Mouse (Mus musculus) liver, embryonic 14.5 days (tissue): Measurements from ENCODE around the gene Rdh11. TPM values are rescaled to one million over a fixed set of nuclear protein-coding genes. Genes with fewer than 3 reads are reported as not detected.

Experiments used
- ATAC-seq: fragments of 200-750 bp; cut with Nextera tagmentation; 2 replicates; pipeline ENCODE4 v1.8.0; 2017; ENCODE audit warnings: moderate number of reproducible peaks, mild to moderate bottlenecking, moderate library complexity; ENCODE audit not compliant: insufficient read depth
- DNase-seq, 3 experiments: peaks; one replicate each; pipeline ENCODE4 v3.0.0-alpha.2; 2012 to 2013; ENCODE audit warnings: low read depth in 3 of 3, low spot score in 3 of 3
- H3K27ac ChIP-seq: fragments of 300-500 bp; sonication (generic); 2 replicates; pipeline ENCODE4 v1.5.1; 2014; ENCODE audit warnings: moderate library complexity, mild to moderate bottlenecking, control low read depth, inconsistent platforms
- H3K27me3 ChIP-seq: fragments of 300-500 bp; sonication (generic); 2 replicates; pipeline ENCODE4 v1.6.1; 2014; ENCODE audit warnings: mild to moderate bottlenecking, low read length, moderate library complexity; ENCODE audit not compliant: control insufficient read depth, insufficient read depth
- H3K36me3 ChIP-seq: fragments of 300-500 bp; sonication (generic); replicated peaks from 2 replicates; pipeline ENCODE4 v1.6.1; 2014; ENCODE audit warnings: low read depth; ENCODE audit not compliant: control insufficient read depth, insufficient read depth
- H3K4me1 ChIP-seq, 2 experiments: fragments of 200-500 bp in 1 of 2; fragments of 300-500 bp in 1 of 2; sonication (generic) in 1 of 2; replicated peaks; 2 replicates each; pipeline ENCODE4 v1.6.1; 2012 to 2014; ENCODE audit warnings: antibody characterized with exemption in 1 of 2, inconsistent platforms in 1 of 2, low read length in 1 of 2; ENCODE audit not compliant: control insufficient read depth in 2 of 2, insufficient read depth in 2 of 2
- H3K4me2 ChIP-seq: fragments of 300-500 bp; sonication (generic); 2 replicates; pipeline ENCODE4 v1.6.1; 2014; ENCODE audit warnings: low read depth, mild to moderate bottlenecking, control low read depth, moderate library complexity
- H3K4me3 ChIP-seq, 2 experiments: fragments of 200-500 bp in 1 of 2; fragments of 300-500 bp in 1 of 2; sonication (generic) in 1 of 2; 2 replicates each; pipeline ENCODE4 v1.5.1; 2012 to 2014; ENCODE audit warnings: low read depth in 2 of 2, low read length in 2 of 2, mild to moderate bottlenecking in 2 of 2, control low read depth in 1 of 2, inconsistent platforms in 1 of 2, moderate library complexity in 1 of 2; ENCODE audit not compliant: insufficient read depth in 1 of 2
- H3K9ac ChIP-seq: fragments of 300-500 bp; sonication (generic); replicated peaks from 2 replicates; pipeline ENCODE4 v1.6.1; 2014; ENCODE audit warnings: mild to moderate bottlenecking, control low read depth, moderate library complexity
- H3K9me3 ChIP-seq: fragments of 300-500 bp; sonication (generic); 2 replicates; pipeline ENCODE4 v1.6.1; 2016; ENCODE audit warnings: low read length, mixed read lengths; ENCODE audit not compliant: control insufficient read depth
- CTCF ChIP-seq: IDR thresholded peaks from 2 replicates; pipeline ENCODE4 v1.5.1; 2016; ENCODE audit warnings: antibody characterized with exemption, low read depth, control low read depth
- EP300 ChIP-seq: IDR thresholded peaks from 2 replicates; pipeline ENCODE4 v1.6.1; 2016; ENCODE audit warnings: antibody characterized with exemption, low read depth
- WGBS: fragments of 180-500 bp; shearing (Covaris S2); extraction: QIAGEN DNeasy Blood & Tissue Kit; methylation state at CpG from one replicate; pipeline ENCODE4 v1.1.7; 2014; ENCODE audit not compliant: insufficient replicate concordance; 5-methylcytosine and 5-hydroxymethylcytosine counted together
- polyA plus RNA-seq, 2 experiments: library from polyadenylated mRNA; depleted of rRNA in 1 of 2; stranded (reverse) in 1 of 2; unstranded in 1 of 2; fragments of >200 nt; fragmentation: Nextera tagmentation in 1 of 2; extraction: Ambion mirVana in 1 of 2; gene quantifications; 2 replicates each; pipeline versions ENCODE4 v1.2.1 to v1.2.3; 2012 to 2014

Gene Rdh11
- polyA plus RNA-seq, 2 experiments, result 16.0 to 18.5 TPM

DNA sequence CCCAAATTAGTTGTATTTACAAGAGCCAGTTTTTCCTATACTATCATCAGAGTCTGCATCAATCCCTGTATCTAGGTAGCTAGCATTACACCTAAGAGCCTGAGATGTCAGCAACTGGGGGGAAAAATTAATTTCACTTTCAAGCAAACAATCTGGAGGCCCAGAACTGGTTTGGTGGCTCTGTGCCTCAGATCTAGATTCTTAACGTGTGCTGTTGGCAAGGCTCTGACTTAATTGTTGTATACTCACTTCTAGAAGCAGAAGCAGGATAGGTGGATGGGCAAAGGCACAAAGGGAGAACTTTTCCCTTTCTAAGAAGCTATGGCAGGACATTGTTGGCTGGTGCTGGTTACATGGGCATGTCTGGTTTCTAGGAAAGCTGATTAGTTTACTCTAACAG, 52.7 kb downstream of the Rdh11 start:
- H3K27ac ChIP-seq, result no peak overlapping the region
- TF ChIP-seq CTCF (no peak), EP300 (no peak)
- no peaks in the 10 kb centered on the region for H3K4me1 ChIP-seq
- H3K36me3 ChIP-seq, result no peaks in the 10 kb centered on the region
- ATAC-seq, result no peak
- no peaks in the 10 kb centered on the region for H3K9me3 ChIP-seq
- no peak overlapping the region for H3K4me2 ChIP-seq
- no peak overlapping the region for H3K4me3 ChIP-seq
- 38% methylated on average over 1 of the region's 1 CpGs for WGBS
- no peak for DNase-seq
- no peak overlapping the region for H3K9ac ChIP-seq
- no peaks in the 10 kb centered on the region; the same call in 1 of the 2 replicates for H3K27me3 ChIP-seq

DNA sequence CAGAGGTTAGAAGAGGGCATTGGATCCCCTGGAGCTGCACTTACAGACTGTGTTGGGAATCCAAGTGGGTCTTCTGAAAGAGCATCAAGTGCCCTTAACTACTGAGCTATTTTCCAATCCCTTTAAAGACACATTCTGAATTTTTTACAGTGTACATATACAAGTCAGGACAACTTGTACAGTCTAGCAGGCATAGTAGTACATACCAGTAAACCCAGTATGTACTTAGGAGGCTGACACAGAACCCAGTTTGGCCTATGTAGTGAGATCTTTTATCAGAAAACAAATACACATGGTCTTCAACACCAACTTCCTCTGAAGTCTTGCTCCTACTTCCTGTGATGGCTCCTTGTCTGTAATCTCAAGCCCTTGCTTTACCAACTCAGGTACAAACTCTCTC, 53.1 kb downstream of the Rdh11 start:
- H3K9ac ChIP-seq, result no peak overlapping the region
- no peaks in the 10 kb centered on the region for H3K4me1 ChIP-seq
- H3K36me3 ChIP-seq, result no peaks in the 10 kb centered on the region
- H3K9me3 ChIP-seq, result no peaks in the 10 kb centered on the region
- no peak overlapping the region for H3K4me2 ChIP-seq
- no peak overlapping the region for H3K4me3 ChIP-seq
- no peaks in the 10 kb centered on the region; the same call in 1 of the 2 replicates for H3K27me3 ChIP-seq
- ATAC-seq, result no peak
- DNase-seq, result no peak
- no peak for TF ChIP-seq EP300
- TF ChIP-seq CTCF, result no peak
- H3K27ac ChIP-seq, result no peak overlapping the region

DNA sequence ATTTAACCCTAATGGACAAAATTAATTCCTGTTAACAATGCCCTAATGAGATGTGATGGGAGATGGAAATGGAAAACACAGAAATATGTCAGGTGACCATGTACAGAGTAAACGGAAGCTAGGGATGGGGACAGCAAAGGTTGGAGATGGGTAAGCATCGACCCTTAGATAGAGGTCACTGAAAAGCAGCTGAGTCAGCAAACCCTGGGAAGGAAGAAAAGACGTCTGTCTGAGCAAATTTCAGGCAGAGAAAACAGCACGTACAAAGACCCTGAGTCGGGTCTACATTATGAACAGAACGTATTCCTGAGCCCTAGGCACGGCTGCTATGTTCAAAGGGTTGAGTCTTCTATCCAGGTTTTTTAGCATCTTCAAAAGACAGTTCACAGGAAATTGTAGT, 55.1 kb downstream of the Rdh11 start:
- H3K27me3 ChIP-seq, result peaks cover 10% of the 10 kb centered on the region
- TF ChIP-seq CTCF (no peak), EP300 (no peak)
- ATAC-seq, result no peak
- H3K9ac ChIP-seq, result no peak overlapping the region
- H3K4me2 ChIP-seq, result no peak overlapping the region
- H3K9me3 ChIP-seq, result no peaks in the 10 kb centered on the region
- WGBS, result 54% methylated on average over 7 of the region's 7 CpGs
- H3K4me1 ChIP-seq, result no peaks in the 10 kb centered on the region
- DNase-seq, result no peak
- H3K4me3 ChIP-seq, result no peak overlapping the region
- no peaks in the 10 kb centered on the region for H3K36me3 ChIP-seq
- no peak overlapping the region for H3K27ac ChIP-seq

DNA sequence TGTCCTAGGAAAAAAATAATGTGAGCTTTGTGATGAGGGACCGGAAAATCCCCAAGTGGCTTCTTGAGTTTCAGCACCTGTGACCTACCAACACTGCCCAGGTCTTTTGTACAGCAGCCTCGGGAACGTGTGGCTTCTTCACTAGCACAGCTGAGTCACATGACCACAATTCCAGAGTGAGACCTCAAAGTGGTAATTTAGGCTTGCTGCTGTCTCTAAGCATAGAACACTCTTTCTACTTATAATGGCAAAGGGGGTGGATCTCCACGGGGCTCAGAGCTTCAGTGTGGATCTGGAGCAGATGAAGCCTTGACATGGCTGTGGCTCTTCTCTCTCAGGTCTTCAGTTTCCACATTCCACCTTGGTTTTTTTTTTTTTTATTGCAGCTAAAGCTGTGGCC, 57.0 kb downstream of the Rdh11 start:
- Histone ChIP-seq H3K36me3 (no peaks in the 10 kb centered on the region), H3K27ac (no peak overlapping the region), H3K4me1 (no peaks in the 10 kb centered on the region), H3K27me3 (peaks cover 29% of the 10 kb centered on the region), H3K4me3 (no peak overlapping the region), H3K9me3 (no peaks in the 10 kb centered on the region), H3K9ac (no peak overlapping the region), H3K4me2 (no peak overlapping the region)
- TF ChIP-seq CTCF (no peak), EP300 (no peak)
- WGBS, result 29% methylated on average over 4 of the region's 4 CpGs
- ATAC-seq (no peak), DNase-seq (no peak)

DNA sequence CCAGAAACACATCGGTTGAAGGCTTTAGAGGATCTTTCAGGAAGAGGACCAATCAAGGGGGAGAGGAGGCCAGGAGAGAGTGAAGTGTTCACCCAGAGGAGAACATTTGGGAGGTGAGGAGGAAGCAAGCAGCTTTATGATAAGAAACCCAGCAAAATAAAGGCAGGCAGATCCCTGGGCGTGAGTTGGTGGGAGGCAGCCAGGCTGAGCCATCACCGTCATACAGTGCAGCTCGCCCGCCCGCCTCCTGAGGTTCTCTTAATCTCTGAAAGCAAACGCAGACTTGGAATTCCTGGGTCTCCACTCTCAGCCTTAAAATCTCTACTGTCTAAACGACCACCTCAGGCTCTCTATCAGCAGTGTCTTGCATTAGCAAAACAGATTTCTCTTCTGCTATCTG, 57.4 kb downstream of the Rdh11 start:
- no peak for ATAC-seq
- WGBS, result 27% methylated on average over 8 of the region's 8 CpGs
- no peak for TF ChIP-seq EP300
- no peak for TF ChIP-seq CTCF

More for the DNA sequence above, 57.4 kb downstream of the Rdh11 start:
- no peaks in the 10 kb centered on the region for H3K36me3 ChIP-seq
- no peak overlapping the region for H3K9ac ChIP-seq
- no peak for DNase-seq
- no peak overlapping the region for H3K27ac ChIP-seq
- H3K27me3 ChIP-seq, result peaks cover 33% of the 10 kb centered on the region
- no peaks in the 10 kb centered on the region for H3K9me3 ChIP-seq
- H3K4me3 ChIP-seq, result no peak overlapping the region
- H3K4me1 ChIP-seq, result no peaks in the 10 kb centered on the region
- no peak overlapping the region for H3K4me2 ChIP-seq
